ENCODE assay signal across 14 mouse cellular contexts in the genomic region with DNA sequence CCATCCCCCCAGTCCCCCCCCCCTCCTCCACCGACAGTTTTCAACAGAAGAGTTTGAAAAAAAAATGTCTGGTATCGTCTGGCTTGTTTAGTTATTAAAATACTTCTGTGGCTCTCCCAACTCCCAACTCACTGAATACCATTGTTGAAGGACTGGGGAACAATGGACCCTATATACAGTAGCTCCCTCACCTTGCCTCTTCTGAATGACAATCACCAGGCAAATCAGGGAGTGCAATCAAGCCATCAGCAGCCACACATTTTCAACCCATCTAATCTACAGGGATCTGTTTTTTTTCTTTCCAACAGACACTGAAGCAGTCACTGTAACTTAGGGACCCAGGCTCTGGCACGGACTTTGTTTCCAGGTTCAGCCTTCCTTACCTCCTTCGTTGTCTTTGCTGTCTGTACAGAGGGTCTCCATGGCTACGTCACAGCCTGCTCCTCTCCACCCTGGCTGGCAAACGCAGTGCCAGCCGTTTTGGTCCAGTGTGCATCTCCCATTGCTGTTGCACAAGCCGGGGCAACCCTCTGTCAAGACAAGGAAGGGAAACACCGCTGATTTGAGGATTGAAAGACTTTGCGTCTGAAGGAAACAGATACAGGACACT.
DNase-seq lines count a peak whose midpoint lies in the region; ATAC-seq lines count a peak whose summit lies in the region.
"Had no signal": no experiment of that assay in that cellular context is flagged by ENCODE, and none has a peak within 500 bp of the region (broad histone marks: within the 10 kb centered on the region; RNA-seq: fewer than 3 reads in every experiment).

No protein-coding gene starts in this region.

- H3K4me1 ChIP-seq in intestine, embryonic 14.5 days (replicated peaks; ENCODE audit: control insufficient read depth, insufficient read depth, low read length) = peaks cover 14% of the 10 kb centered on the region
- no peaks in the 10 kb centered on the region for H3K4me1 ChIP-seq in intestine, embryonic 15.5 days (replicated peaks)
- peaks cover 28% of the 10 kb centered on the region for H3K4me1 ChIP-seq in forebrain, embryonic 10.5 days
- H3K4me1 ChIP-seq in hindbrain, embryonic 13.5 days (replicated peaks) = peaks cover 41% of the 10 kb centered on the region
- peaks cover 40% of the 10 kb centered on the region for H3K4me1 ChIP-seq in midbrain, embryonic 16.5 days (ENCODE audit: control insufficient read depth, insufficient read depth, low read length)

- H3K36me3 ChIP-seq in intestine, embryonic 14.5 days (ENCODE audit: control insufficient read depth, insufficient read depth, low read length) = no peaks in the 10 kb centered on the region
- no peaks in the 10 kb centered on the region for H3K36me3 ChIP-seq in intestine, embryonic 15.5 days
- H3K36me3 ChIP-seq in forebrain, embryonic 10.5 days (replicated peaks) = peaks cover 41% of the 10 kb centered on the region
- H3K36me3 ChIP-seq in hindbrain, embryonic 13.5 days = no peaks in the 10 kb centered on the region; the same call in 1 of the 2 replicates
- H3K36me3 ChIP-seq in midbrain, embryonic 16.5 days (ENCODE audit: control insufficient read depth, insufficient read depth, low read length) = 0 out of 2 replicates have a peak, but pooled peaks cover 2% of the 10 kb centered on the region
- H3K36me3 ChIP-seq: G1E had no signal

- peak; percentile 38 for DNase-seq in intestine, embryonic 14.5 days (ENCODE audit: low spot score)
- DNase-seq in forebrain, embryonic 10.5 days (ENCODE audit: extremely low spot score, low spot score) = no peak
- DNase-seq in left cerebral cortex, adult 8-10 months (ENCODE audit: low spot score in 2 of 2) = no peak
- no peak for DNase-seq in ovary, postnatal 14 days (ENCODE audit: low spot score)
- DNase-seq in spleen, postnatal 4 days (ENCODE audit: low spot score in 2 of 2) = no peak
- DNase-seq: cerebellum, adult 9-11 months; kidney, adult 8-10 months; liver, postnatal 0 days had no signal

- H3K9ac ChIP-seq in intestine, embryonic 14.5 days (ENCODE audit: low read length) = no peak overlapping the region
- H3K9ac ChIP-seq in intestine, embryonic 15.5 days = no peak overlapping the region
- H3K9ac ChIP-seq in hindbrain, embryonic 13.5 days = no peak overlapping the region
- H3K9ac ChIP-seq in midbrain, embryonic 16.5 days (ENCODE audit: low read depth, low read length) = no peak overlapping the region
- H3K9ac ChIP-seq: liver, postnatal 0 days had no signal

- 52% methylated on average over 10 of the region's 10 CpGs for WGBS in intestine, embryonic 14.5 days
- 58% methylated on average over 10 of the region's 10 CpGs for WGBS in intestine, embryonic 15.5 days
- 47% methylated on average over 10 of the region's 10 CpGs for WGBS in forebrain, embryonic 10.5 days
- WGBS in hindbrain, embryonic 13.5 days = 25% methylated on average over 10 of the region's 10 CpGs
- WGBS in midbrain, embryonic 16.5 days = 25% methylated on average over 10 of the region's 10 CpGs

- H3K4me3 ChIP-seq in intestine, embryonic 14.5 days (ENCODE audit: low read depth, low read length) = no peak overlapping the region
- no peak overlapping the region for H3K4me3 ChIP-seq in intestine, embryonic 15.5 days (replicated peaks)
- no peak overlapping the region for H3K4me3 ChIP-seq in forebrain, embryonic 10.5 days
- H3K4me3 ChIP-seq in hindbrain, embryonic 13.5 days = no peak overlapping the region
- no peak overlapping the region for H3K4me3 ChIP-seq in midbrain, embryonic 16.5 days (ENCODE audit: low read depth, low read length)
- H3K4me3 ChIP-seq: myocyte had no signal

- H3K27ac ChIP-seq in intestine, embryonic 14.5 days (ENCODE audit: low read depth) = no peak overlapping the region
- H3K27ac ChIP-seq in intestine, embryonic 15.5 days = no peak overlapping the region
- peak overlapping the region; percentile 62 for H3K27ac ChIP-seq in forebrain, embryonic 10.5 days
- peak overlapping the region; percentile 53 for H3K27ac ChIP-seq in hindbrain, embryonic 13.5 days
- H3K27ac ChIP-seq in midbrain, embryonic 16.5 days (ENCODE audit: low read length) = no peak overlapping the region
- H3K27ac ChIP-seq: macrophage had no signal

- no peaks in the 10 kb centered on the region for H3K27me3 ChIP-seq in intestine, embryonic 14.5 days (replicated peaks; ENCODE audit: control insufficient read depth, insufficient read depth, low read length)
- H3K27me3 ChIP-seq in intestine, embryonic 15.5 days (replicated peaks) = no peaks in the 10 kb centered on the region
- H3K27me3 ChIP-seq in forebrain, embryonic 10.5 days (ENCODE audit: poor library complexity, severe bottlenecking) = no peaks in the 10 kb centered on the region
- no peaks in the 10 kb centered on the region for H3K27me3 ChIP-seq in hindbrain, embryonic 13.5 days
- no peaks in the 10 kb centered on the region for H3K27me3 ChIP-seq in midbrain, embryonic 16.5 days (ENCODE audit: control insufficient read depth, insufficient read depth, low read depth, low read length)

- ATAC-seq in intestine, embryonic 14.5 days (replicated peaks; ENCODE audit: low FRiP score, low TSS enrichment, low read depth) = no peak
- ATAC-seq in intestine, embryonic 15.5 days = no peak
- ATAC-seq in hindbrain, embryonic 13.5 days (ENCODE audit: low FRiP score) = peak; percentile 30; the same call in 1 of the 2 replicates
- peak; percentile 71 for ATAC-seq in midbrain, embryonic 16.5 days
- ATAC-seq: liver, postnatal 0 days had no signal

- no peaks in the 10 kb centered on the region for H3K9me3 ChIP-seq in intestine, embryonic 14.5 days (ENCODE audit: control insufficient read depth, low read length)
- no peaks in the 10 kb centered on the region for H3K9me3 ChIP-seq in intestine, embryonic 15.5 days
- no peaks in the 10 kb centered on the region for H3K9me3 ChIP-seq in forebrain, embryonic 10.5 days
- H3K9me3 ChIP-seq in hindbrain, embryonic 13.5 days = no peaks in the 10 kb centered on the region
- no peaks in the 10 kb centered on the region for H3K9me3 ChIP-seq in midbrain, embryonic 16.5 days (replicated peaks; ENCODE audit: control insufficient read depth, low read length, poor library complexity, severe bottlenecking)

- H3K4me2 ChIP-seq in intestine, embryonic 14.5 days (ENCODE audit: low read length) = no peak overlapping the region
- no peak overlapping the region for H3K4me2 ChIP-seq in intestine, embryonic 15.5 days (replicated peaks)
- H3K4me2 ChIP-seq in hindbrain, embryonic 13.5 days = no peak overlapping the region
- no peak overlapping the region for H3K4me2 ChIP-seq in midbrain, embryonic 16.5 days (ENCODE audit: low read length)

Comparison
In these comparisons a context has a peak if more than half of its experiments do, and no peak if none do; other contexts are left out.
1. ATAC-seq: peak in hindbrain, embryonic 13.5 days (single experiment) and midbrain, embryonic 16.5 days (single experiment); none in intestine, embryonic 14.5 days (single experiment) and intestine, embryonic 15.5 days (single experiment).
2. H3K27ac ChIP-seq: peak in forebrain, embryonic 10.5 days (single experiment) and hindbrain, embryonic 13.5 days (single experiment); none in intestine, embryonic 14.5 days (single experiment), intestine, embryonic 15.5 days (single experiment) and midbrain, embryonic 16.5 days (single experiment).